Mouse (Mus musculus) retina, embryonic 14.5 days (tissue): ENCODE results near the gene C2cd5.
"Not testable (repeated sequence)": the region's sequence is repeated elsewhere in the genome, so short reads cannot be mapped to it uniquely, and the experiment has no call there.

Source experiments
- DNase-seq: peaks from one replicate; pipeline ENCODE4 v3.0.0-alpha.2; 2015; ENCODE audit warnings: low spot score

The C2cd5 gene

DNA sequence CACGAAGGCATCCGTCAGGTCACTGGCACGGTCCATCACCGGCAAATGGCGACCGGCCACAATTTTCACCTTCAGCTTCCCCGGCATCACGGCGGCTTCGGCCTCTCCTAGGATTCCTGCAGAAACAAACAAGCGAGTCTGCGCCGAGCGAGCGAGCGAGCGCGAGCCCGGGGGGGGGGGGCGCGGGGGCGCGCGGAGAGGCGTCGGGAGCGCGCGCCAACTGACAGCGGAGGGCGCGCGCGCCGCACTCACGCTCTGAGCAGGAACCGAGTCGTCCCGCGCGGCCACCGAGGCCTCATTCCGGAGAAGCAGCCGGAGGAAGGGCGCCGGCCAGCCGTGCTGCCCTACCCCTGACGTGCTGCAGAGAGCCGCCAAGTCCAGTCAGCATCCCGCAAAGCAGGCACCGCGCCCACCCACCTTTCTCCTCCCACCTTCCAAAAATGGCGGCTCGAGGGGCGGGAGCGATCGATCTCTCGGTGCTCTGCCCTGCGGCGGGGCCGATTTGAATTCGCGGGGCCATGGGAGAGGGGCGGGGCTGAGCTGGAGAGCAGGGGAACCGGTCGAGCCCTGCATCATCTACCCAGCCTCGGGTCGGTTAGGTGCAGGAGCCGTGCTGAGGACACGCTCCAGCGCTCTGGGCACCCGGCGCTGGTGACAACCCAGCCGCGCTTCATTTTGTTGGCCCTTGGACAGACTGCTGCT, at the start of gene C2cd5:
Gene C2cd5, minus strand, starts transcription at position 461 of the 702 bp plus-strand sequence.
- peak; percentile 96 for DNase-seq

DNA sequence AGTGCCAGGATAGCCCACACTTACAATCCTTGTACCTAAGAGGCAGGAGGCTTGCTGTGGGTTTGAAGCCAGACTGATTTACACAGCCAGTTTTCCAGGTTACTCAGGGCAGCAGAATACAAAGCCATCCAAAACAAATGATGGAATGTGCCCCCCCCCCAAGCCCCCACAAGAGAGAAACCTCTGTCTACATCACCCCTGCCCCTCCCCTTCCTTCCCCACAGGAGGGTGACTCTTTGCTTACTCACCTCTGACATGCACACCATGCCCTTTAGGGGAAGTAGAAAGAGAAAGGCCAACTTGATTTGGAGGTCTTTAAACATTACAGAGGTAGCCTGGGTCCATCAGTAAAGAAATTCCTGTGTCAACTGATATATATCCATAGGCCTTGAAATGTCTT, 48.9 kb upstream of the C2cd5 start:
- no peak for DNase-seq

DNA sequence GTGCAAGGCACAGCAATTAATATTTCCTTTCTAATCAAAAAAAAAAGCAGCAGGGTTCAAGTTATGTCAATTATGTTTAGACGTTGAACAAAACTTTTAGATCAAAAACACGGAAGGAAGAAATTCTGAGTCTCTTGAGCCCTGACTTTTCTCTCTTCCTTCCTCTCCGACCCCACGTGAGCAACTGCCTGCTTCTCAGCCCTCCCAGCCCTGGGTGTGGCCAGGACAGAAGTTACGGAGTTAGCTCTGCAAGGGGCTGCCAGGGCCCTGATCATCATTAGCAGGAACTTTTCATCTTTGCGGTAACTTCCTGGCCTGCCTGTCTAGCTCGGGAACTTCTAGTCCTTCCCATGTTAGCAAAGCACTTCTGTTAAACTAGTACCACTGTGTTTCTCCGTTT, 46.8 kb upstream of the C2cd5 start:
- no peak for DNase-seq

DNA sequence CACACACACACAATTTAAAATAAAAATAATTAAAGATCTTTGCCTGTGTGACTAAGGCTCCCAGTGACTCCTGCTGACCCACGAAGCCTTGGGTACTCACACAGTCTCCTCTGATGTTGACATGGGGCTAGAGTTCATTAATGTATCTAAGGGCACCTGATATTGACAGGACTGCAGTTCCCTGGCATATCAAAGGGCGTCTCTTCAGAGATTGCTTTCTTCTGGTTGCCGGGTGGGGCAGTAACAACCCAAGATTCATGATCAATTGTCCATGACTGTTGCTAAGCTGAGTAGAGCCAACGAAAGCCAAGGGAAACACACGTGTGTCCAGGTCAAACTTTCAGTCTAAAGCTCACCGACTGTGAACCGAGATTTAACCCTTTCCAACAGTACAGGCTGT, 45.1 kb upstream of the C2cd5 start:
- no peak for DNase-seq

DNA sequence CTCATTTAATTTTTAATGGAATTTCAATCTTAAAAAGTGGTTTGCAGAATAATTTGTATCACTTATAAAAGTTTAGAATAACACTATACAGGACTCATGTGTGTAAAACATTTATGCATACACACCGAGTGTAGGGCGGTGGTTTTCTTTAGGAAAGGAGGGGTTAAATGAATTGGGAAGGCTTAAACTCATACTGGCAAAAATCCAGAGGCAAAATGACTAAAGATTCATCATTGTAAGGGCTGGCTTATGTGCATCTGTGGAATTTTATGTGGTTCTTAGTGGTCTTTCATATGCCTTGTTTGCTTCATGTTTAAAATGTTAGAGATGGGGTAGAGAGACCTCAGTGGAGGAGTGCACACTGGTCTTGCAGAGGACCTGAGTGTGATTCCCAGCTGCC, 44.6 kb upstream of the C2cd5 start:
- no peak for DNase-seq

DNA sequence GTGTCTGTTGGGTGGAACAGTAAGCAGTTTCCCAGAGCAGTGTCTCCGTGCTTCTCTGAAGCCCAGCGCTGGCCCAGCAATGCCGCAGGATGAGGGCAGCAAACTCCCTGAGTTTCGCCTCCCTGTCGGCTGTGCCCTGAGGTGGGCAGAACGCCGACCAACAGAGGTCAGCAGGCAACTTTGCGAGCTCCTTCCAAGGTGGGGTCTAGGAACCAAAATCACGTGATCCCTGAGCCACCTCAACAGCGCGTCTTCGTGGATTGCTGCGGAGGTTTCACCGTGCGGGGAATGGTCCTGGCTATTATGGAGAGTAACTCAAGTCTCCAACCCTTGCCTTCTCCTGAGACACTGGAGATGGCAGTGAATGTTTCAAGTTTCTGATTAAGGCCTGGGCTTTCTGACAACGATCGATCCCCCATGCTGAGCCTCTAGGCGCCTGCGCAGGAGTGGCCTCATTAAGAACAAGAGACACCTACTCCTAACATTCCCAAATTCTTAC, 43.9 kb upstream of the C2cd5 start:
- DNase-seq, result peak; percentile 26

DNA sequence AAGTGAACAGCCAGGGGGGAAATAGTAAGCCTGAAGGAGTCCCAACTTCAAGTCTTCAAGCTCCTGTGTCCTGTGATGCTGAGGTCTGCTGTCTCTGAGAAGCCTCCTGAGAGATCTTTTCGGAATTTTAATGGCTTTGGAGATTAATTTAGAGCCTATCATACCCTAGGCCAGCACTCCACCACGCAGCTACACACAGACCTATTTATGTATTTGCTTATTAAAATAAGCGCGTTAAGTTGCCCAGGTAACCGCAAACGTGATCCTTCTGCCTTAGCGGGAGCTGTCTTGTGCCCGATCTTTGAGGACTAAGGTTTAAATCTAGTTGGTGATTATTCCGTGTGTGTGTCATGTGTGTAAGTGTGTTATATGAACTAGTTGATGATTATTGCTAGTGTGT, 43.4 kb upstream of the C2cd5 start:
- DNase-seq, result no peak

DNA sequence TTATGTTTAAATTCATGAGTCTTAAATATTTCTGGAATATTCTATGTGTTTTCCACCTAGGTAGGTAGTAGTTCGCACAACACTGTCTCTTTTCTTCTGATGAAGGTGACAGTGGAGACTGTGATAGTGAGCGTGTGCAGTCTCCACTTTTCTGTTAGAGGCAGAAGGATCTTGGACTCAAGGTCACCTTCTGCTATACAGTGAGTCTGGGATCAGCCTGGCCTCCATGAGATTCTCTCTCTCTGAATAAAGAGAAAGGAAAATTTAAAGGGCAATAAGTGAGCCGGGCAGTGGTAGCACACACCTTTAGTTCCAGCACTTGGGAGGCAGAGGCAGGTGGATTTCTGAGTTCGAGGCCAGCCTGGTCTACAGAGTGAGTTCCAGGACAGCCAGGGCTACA, 42.9 kb upstream of the C2cd5 start:
- no peak for DNase-seq

DNA sequence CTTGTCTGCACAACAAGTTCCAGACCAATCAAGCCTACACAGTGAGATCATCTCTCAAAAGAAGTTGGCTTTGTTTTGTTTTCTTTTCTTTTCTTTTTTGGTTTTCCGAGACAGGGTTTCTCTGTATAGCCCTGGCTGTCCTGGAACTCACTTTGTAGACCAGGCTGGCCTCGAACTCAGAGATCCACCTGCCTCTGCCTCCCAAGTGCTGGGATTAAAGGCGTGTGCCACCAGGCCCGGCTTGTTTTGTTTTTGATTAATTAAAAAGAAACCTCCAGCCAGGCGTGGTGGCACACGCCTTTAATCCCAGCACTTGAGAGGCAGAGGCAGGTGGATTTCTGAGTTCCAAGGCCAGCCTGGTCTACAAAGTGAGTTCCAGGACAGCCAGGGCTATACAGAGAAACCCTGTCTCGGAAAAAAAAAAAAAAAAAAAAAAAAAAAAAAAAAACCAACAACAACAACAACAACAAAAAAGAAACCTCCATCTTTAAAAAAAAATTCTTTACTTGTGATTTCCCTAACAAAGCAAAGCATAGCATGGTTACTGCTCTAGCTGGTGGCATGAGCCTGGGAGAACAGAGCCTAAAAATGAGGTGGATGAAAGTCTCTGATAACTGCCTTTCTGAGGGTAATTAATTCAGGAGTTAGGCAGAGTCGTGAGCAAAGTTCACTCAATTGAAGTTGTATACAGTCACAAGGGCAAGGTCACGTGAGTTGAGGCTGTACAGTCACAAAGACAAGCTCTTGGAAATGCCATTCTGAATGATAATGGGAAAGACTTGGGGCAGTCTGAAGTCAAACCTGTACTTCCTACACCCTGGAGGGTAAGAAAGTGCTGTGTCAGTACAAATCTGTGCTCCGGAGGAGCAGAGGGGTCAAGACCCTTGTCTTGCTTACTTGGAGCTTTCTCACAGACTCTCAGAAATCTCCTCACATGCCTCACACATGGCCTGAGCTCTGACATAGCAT, 42.0 kb upstream of the C2cd5 start:
- not testable (repeated sequence) for DNase-seq

DNA sequence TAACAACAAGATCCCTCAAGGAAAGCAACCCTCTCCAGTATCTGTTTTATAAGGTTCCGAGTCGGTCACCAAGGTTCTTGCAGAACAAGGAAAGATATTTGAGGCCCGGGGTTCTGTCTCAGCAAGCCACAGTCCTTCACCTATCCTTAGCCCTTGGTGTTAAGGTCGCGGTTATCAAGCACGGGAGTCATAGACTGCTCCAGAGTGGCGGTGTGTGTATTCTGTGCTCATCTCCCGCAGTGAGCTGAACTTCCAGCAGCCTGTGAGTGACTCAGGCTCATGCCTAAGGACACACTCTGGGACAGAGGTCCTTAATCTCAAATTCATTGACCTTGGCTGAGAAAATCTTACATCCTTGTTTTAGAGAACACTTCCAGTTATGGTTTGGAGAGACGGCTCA, 40.9 kb upstream of the C2cd5 start:
- no peak for DNase-seq

DNA sequence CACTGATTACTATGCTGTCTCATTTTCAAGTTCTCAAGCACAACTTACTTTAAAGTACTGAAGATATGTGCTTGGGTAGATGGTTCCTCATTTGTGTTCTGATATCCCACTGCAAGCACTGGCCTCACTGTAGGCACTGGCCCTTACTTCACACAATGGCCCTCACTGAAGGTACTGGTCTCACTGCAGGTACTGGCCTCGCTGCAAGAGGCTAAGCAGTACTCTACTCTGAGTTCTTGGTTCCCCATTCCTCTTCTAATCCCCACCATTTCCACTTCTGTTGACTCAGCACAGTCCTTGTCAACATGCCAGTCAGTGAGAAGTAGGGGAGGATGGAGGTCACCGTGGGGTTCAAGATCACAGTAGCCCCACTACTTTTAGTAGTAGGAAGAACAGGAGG, 39.5 kb upstream of the C2cd5 start:
- no peak for DNase-seq

DNA sequence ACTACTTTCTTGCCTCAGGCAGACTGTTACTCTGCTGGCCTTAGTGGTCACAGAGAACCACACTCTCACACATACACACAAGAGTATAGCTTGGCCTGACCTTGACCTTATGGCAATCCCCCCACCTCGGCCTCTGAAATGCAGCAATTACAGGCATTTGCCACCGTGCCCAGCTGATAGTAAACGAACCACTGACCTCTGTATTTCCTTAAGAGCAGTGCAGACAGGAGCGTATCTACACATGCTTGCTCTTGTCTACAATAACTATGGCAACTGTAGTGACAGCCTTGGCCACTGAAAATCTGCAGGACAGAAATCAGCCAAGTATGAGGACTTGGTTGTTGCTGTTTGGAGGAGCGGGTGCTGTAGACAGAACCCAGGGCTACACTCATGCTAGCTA, 37.4 kb upstream of the C2cd5 start:
- no peak for DNase-seq

DNA sequence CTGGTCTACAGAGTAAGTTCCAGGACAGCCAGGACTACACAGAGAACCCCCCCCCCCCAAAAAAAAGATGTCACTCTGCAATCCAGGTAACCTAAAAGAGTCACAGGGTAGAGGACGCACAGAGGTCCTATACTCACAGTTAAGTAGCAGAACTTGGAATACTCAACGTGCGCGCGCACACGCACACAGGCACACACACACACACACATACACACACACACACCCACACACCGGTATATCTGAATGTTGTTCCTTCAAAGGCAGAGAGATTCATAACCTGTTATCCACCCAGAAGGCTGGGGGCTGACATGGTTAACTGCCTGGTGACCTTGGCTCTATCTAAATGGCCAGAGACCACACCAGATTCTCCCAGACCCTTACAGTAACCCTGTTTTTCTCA, 36.7 kb upstream of the C2cd5 start:
- DNase-seq, result no peak

DNA sequence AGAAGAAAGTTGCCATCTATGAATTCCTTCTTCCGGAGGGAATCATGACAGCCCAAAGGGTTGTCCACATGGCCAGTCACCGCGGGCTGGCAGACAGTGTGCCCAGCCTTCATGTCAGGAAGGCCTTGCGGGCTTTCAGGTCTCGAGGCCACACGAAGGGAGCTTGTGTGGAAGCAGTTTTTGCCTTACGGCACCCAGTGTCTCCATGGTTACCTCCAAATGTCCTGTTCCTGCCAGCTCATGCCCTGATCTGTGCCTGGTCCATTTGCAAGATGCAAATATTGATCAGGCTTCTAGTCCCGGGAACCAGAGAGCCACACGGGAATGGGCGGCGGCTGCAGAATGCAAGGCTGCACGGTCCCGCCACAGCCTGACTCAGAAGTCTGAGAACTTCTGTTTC, 35.2 kb upstream of the C2cd5 start:
- DNase-seq, result no peak

DNA sequence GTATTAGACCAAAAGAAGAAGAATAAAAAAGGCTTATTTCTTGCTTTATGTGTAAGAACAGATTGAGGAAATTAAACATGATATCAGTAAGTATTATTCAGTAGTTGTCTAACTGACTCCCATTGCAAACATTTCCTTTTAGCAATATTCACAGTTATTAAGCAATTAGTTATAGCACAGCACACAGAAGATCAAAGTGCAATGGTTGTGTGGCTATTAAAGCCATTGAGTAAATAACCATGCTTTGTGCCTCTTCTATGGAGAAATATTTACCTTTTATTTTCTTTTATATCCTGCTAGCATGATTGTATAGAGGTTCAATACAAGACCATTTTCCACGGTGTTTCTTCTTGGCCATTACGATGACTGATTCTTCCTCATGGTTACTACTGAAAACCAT, 33.2 kb upstream of the C2cd5 start:
- DNase-seq, result no peak

DNA sequence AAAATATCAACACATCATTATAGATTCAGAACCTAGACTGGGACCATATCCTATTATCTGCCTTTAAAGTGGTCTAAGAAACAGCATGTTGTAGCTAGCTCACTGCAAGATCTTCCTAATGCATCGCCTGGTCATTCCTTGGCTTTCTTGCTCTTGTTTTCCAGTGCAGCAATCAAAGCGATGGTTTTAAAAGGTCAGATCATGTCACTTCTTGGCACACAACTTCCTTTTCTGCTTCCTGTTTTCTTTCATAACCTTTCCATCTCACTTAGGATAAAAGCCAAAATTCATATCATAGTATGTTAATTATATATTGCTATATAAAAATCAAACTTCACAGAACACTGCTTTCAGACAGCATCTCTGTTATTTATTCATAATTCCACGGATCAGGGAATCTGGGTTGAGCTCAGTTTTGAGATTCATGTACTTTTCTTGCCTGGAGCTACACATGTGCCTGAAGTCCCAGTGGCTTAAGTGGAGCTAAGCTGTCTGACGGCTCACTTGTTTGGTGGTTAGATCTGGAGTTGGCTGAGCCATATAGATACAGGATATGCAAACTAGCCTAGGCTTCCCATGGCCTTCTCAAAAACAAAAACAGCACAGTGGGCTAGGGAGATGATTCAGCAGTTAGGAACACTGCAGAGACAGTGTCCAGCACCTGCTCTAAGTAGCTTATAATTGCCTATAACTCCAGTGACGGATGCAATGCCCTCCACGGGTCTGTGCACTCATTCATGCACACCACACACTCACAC, 32.1 kb upstream of the C2cd5 start:
- no peak for DNase-seq

DNA sequence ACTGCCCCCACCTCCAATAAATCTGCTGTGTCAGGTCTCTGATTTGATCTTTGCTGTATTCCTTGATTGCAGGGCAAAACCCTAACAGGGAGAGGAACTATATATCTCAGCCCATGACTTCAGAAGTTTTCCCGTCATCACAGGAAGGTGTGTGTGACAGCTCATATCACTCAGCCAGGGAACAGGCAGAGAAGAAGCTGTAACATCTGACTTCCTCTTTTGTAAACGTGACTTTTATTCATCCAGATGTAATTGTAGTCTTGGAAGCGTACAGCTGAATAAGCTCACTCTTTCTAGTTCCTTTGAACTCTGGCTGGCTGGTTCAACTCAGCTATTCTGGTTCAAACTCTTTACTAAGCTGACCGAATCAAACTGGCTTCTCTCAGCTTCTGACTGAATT, 30.5 kb upstream of the C2cd5 start:
- DNase-seq, result no peak

DNA sequence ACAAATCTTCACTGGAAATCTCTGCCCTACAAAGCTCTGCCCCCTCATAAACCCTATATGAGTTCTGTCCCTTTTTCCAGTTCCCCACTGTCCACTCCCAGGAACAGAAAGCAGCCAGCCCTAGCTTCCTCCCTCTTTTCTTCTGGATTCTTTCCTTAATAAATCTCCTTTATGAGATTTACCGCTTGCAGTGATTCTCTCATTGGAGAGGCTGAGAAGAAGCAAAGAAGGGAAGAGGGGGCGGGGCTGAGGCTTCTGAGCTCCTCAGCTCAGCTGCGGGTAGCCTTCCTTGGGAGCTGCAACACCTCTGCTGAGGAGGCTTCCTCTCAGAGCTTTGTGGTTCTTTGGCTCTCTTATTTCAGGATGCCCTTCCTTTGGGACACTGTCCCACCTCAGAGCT, 30.0 kb upstream of the C2cd5 start:
- DNase-seq, result no peak

DNA sequence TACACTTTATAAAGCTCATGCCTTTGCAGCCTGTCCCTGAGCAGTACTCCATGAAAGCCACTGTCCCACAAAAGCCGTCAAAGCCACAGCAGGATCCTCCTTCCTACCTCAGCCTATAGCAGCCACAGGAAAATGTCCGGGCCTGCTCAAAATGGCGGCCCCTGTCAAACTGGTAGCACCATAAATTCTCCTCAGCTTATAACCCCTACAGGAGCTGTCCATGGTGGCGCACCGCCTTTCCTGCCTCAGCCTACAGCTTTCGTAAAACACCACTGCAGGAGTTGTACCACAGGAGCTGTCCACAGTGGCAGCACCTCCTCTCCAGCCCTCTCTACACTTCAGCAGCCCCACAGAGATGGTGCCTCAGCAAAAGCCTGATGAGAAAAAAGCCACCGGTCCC, 29.5 kb upstream of the C2cd5 start:
- DNase-seq, result no peak

DNA sequence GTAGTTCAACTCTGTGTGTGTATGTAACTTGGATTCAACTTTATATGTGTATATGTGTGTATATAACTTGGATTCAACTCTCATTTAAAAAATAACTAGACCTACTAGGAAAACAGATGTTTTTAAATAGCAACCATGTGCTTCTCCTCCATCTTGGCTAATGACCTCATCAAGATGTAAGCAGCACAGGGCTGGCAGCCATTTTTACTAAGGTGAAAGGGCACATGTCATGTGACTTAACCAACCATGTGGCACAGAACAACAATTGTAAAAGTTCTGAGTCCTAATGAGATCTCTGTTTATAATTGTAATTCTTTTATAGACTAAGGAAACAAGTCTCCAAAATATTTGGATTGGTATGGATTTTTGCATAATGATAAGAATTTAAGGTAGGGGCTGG, 25.8 kb upstream of the C2cd5 start:
- no peak for DNase-seq

DNA sequence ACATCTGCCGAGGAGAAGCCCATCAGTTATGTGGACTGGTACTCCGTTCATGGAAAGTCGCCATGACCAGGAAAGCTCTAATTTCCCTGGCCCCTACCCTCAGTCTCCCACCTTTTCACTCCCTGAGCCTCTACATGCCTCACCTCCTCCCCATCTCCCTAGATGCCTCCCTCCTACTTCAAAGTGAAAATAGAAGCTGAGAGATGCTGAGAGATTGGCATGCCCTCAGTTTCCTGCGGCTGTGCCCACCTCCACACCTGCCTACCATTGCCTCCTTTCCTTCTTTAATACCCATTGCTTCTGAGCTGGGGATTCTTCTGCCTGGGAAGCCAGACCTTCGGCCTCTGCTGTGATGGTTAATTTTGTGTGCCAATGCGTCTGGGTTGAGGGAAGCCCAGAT, 19.4 kb upstream of the C2cd5 start:
- DNase-seq, result no peak

DNA sequence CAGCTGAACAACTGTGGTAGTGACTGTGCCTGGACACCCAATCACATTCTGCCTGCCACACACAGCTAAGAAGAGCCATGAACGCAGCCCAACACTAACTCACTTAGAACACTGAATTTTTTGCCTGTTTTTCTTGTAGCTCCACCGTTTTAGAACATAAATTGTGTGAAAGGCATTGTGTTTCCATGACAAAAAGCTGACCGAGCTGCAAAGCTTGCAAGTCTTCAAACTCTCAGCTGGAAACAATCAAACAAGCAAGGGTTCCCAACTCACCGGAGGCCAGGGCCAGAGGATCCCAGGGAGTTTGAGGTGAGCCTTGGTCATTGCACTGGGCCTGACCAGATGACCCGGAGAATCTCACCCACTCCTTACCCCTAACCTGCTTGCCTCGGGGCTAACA, 16.8 kb upstream of the C2cd5 start:
- DNase-seq, result no peak

DNA sequence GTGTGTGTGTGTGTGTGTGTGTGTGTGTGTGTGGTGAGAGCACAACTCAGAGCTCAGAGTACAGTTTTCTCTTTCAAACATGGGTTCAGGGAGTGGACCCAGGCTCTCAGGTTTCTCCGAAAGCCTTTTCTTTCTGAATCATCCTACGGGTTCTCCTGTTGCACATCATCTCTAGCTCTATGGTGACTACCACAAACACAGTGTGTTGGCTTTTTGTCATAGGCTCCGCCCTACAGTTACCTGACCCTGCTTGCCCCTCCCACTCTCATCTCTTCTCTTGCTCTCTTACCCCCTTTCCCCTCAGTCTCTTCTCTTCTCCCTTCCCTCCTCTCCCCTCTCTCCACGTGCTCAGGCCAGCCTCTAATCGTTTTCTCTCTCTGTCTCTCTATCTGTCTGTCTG, 15.6 kb upstream of the C2cd5 start:
- no peak for DNase-seq
